ENCODE assay signal across 39 mouse cellular contexts in the genomic region with DNA sequence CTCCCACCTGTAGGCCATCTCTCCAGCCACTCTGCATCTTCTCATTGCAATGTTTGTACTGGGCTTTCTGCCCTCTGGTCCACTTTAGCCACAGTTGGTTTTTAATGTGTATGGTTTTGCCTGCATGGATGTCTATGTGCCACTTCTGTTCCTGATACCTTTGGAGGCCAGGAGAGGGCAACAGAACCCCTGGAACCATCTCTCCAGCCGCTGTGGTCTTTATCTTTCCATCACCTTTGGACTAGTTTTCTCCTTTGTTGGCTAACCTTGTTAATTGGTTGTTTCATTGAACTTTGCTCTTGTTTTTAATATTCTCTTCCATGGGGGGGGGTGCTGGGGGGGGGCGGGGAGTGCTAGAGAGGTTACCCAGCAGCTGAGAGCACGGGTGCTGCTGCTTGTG. TPM values are rescaled to one million over a fixed set of nuclear protein-coding genes. Genes with fewer than 3 reads are reported as not detected.
DNase-seq lines count a peak whose midpoint lies in the region; ATAC-seq and TF ChIP-seq lines count a peak whose summit lies in the region.
"Had no signal": no experiment of that assay in that cellular context is flagged by ENCODE, and none has a peak within 500 bp of the region (broad histone marks: within the 10 kb centered on the region; RNA-seq: fewer than 3 reads in every experiment).

No protein-coding gene starts in this region.

- peak; percentile 27 for TF ChIP-seq CTCF in layer of hippocampus, adult 2 months (conservative IDR thresholded peaks at IDR 0.05)

- DNase-seq in kidney, adult 8-10 months = peak; percentile 12 to 25
- no peak for DNase-seq in kidney, postnatal 10 days
- no peak for DNase-seq in layer of hippocampus, adult 2 months (ENCODE audit: low spot score in 2 of 2)
- DNase-seq in layer of hippocampus, adult 11-12 months (ENCODE audit: low spot score) = no peak
- peak; percentile 69 for DNase-seq in midbrain, embryonic 11.5 days (ENCODE audit: low spot score, missing footprints)
- no peak for DNase-seq in right cerebral cortex, postnatal 4 days
- DNase-seq: adrenal gland, adult 2 months; adrenal gland, postnatal 36 days; cerebellum, adult 2 months; cerebellum, postnatal 14 days; gastrocnemius, postnatal 14 days; heart, postnatal 14 days; midbrain, embryonic 14.5 days; retina, postnatal 1 day; right cerebral cortex, postnatal 14 days; thymus, postnatal 14 days had no signal

- no peak for ATAC-seq in midbrain, embryonic 11.5 days (ENCODE audit: low FRiP score)
- ATAC-seq in midbrain, embryonic 16.5 days = no peak
- ATAC-seq: activated CD4-positive, CD25-positive, alpha-beta regulatory T cell, adult 4 months; forebrain, embryonic 13.5 days; inflammation-experienced regulatory T-cells, adult 6 months had no signal

- H3K36me3 ChIP-seq in midbrain, embryonic 11.5 days (ENCODE audit: control insufficient read depth, insufficient read depth, low read length) = no peaks in the 10 kb centered on the region
- H3K36me3 ChIP-seq in midbrain, embryonic 16.5 days (ENCODE audit: control insufficient read depth, insufficient read depth, low read length) = no peaks in the 10 kb centered on the region
- H3K36me3 ChIP-seq: embryonic facial prominence, embryonic 10.5 days; embryonic facial prominence, embryonic 15.5 days; hindbrain, embryonic 10.5 days; hindbrain, embryonic 15.5 days; limb, embryonic 13.5 days; lung, embryonic 15.5 days; neural tube, embryonic 15.5 days; stomach, embryonic 15.5 days had no signal

- no peaks in the 10 kb centered on the region for H3K4me1 ChIP-seq in midbrain, embryonic 11.5 days (ENCODE audit: control insufficient read depth, insufficient read depth, low read length)
- no peaks in the 10 kb centered on the region for H3K4me1 ChIP-seq in midbrain, embryonic 16.5 days (ENCODE audit: control insufficient read depth, insufficient read depth, low read length)
- H3K4me1 ChIP-seq: hindbrain, embryonic 15.5 days; neural tube, embryonic 15.5 days; stomach, embryonic 15.5 days had no signal

- 68% methylated on average over 3 of the region's 3 CpGs for WGBS in midbrain, embryonic 11.5 days
- 75% methylated on average over 3 of the region's 3 CpGs for WGBS in midbrain, embryonic 16.5 days

- no peaks in the 10 kb centered on the region for H3K27me3 ChIP-seq in midbrain, embryonic 11.5 days (ENCODE audit: control insufficient read depth, insufficient read depth, low read length)
- no peaks in the 10 kb centered on the region for H3K27me3 ChIP-seq in midbrain, embryonic 16.5 days (ENCODE audit: control insufficient read depth, insufficient read depth, low read depth, low read length)

- no peak overlapping the region for H3K4me3 ChIP-seq in layer of hippocampus, adult 2 months
- H3K4me3 ChIP-seq in midbrain, embryonic 11.5 days (ENCODE audit: low read depth, low read length) = no peak overlapping the region
- no peak overlapping the region for H3K4me3 ChIP-seq in midbrain, embryonic 16.5 days (ENCODE audit: low read depth, low read length)
- H3K4me3 ChIP-seq: embryonic facial prominence, embryonic 10.5 days; embryonic facial prominence, embryonic 15.5 days; forebrain, embryonic 13.5 days; hindbrain, embryonic 10.5 days; hindbrain, embryonic 15.5 days; limb, embryonic 13.5 days; lung, embryonic 15.5 days; neural tube, embryonic 15.5 days; stomach, embryonic 15.5 days had no signal

- H3K9ac ChIP-seq in midbrain, embryonic 11.5 days (ENCODE audit: low read length) = no peak overlapping the region
- no peak overlapping the region for H3K9ac ChIP-seq in midbrain, embryonic 16.5 days (ENCODE audit: low read depth, low read length)
- H3K9ac ChIP-seq: embryonic facial prominence, embryonic 15.5 days; forebrain, embryonic 13.5 days; hindbrain, embryonic 15.5 days; limb, embryonic 13.5 days; liver, embryonic 14.5 days; lung, embryonic 15.5 days; neural tube, embryonic 15.5 days; stomach, embryonic 15.5 days had no signal

- no peak overlapping the region for H3K4me2 ChIP-seq in midbrain, embryonic 11.5 days
- H3K4me2 ChIP-seq in midbrain, embryonic 16.5 days (ENCODE audit: low read length) = no peak overlapping the region
- H3K4me2 ChIP-seq: embryonic facial prominence, embryonic 15.5 days; forebrain, embryonic 13.5 days; hindbrain, embryonic 15.5 days; limb, embryonic 13.5 days; lung, embryonic 15.5 days; neural tube, embryonic 15.5 days; stomach, embryonic 15.5 days had no signal

- H3K27ac ChIP-seq in layer of hippocampus, adult 2 months = no peak overlapping the region
- H3K27ac ChIP-seq in midbrain, embryonic 11.5 days (ENCODE audit: low read depth, low read length) = no peak overlapping the region
- H3K27ac ChIP-seq in midbrain, embryonic 16.5 days (ENCODE audit: low read length) = no peak overlapping the region
- H3K27ac ChIP-seq: embryonic facial prominence, embryonic 10.5 days; embryonic facial prominence, embryonic 15.5 days; forebrain, embryonic 13.5 days; hindbrain, embryonic 10.5 days; hindbrain, embryonic 15.5 days; limb, embryonic 13.5 days; liver, embryonic 14.5 days; lung, embryonic 15.5 days; macrophage; neural tube, embryonic 15.5 days; stomach, embryonic 15.5 days had no signal

- no peaks in the 10 kb centered on the region for H3K9me3 ChIP-seq in midbrain, embryonic 11.5 days (ENCODE audit: control insufficient read depth, low read length)
- H3K9me3 ChIP-seq in midbrain, embryonic 16.5 days (replicated peaks; ENCODE audit: control insufficient read depth, low read length, poor library complexity, severe bottlenecking) = no peaks in the 10 kb centered on the region
- H3K9me3 ChIP-seq: embryonic facial prominence, embryonic 10.5 days; embryonic facial prominence, embryonic 15.5 days; forebrain, embryonic 13.5 days; hindbrain, embryonic 10.5 days; hindbrain, embryonic 15.5 days; limb, embryonic 13.5 days; lung, embryonic 15.5 days; neural tube, embryonic 15.5 days; stomach, embryonic 15.5 days had no signal

RNA-seq across cellular contexts. Expression of gene Slc6a21, which starts 13.0 kb away (rescaled TPM):
- not detected for total RNA-seq in layer of hippocampus, adult 2 months (2021)
- polyA plus RNA-seq in midbrain, embryonic 11.5 days (2014; fragmentation: Nextera tagmentation; extraction: Ambion mirVana) = not detected in 2 replicates
- polyA plus RNA-seq in midbrain, embryonic 16.5 days (2015; fragmentation: Nextera tagmentation; extraction: Ambion mirVana) = not detected in 2 replicates
- total RNA-seq: adrenal gland, adult 2 months; CH12.LX; gastrocnemius, postnatal 14 days; granulocyte monocyte progenitor cell, adult 5-6 weeks; heart, postnatal 14 days; layer of hippocampus, adult 8-10 months; layer of hippocampus, postnatal 25 days; left cerebral cortex, postnatal 36 days; megakaryocyte-erythroid progenitor cell, adult 5-6 weeks had no signal
- polyA plus RNA-seq: activated CD4-positive, CD25-positive, alpha-beta regulatory T cell, adult 4 months; adrenal gland, adult 2 months; C2C12; cerebellum, adult 2 months; embryonic facial prominence, embryonic 10.5 days; embryonic facial prominence, embryonic 15.5 days; forebrain, embryonic 13.5 days; heart, embryonic 14.5 days; hindbrain, embryonic 10.5 days; hindbrain, embryonic 15.5 days; limb, embryonic 13.5 days; liver, embryonic 14.5 days; macrophage; midbrain, embryonic 14.5 days; neural tube, embryonic 15.5 days; stomach, embryonic 15.5 days; urinary bladder, adult 2 months had no signal

RNA-seq across cellular contexts. Expression of gene Slc6a16, which starts 23.5 kb away (rescaled TPM):
- 1 to 10 TPM; 1.7 to 2.8 TPM for total RNA-seq in layer of hippocampus, adult 2 months (2021)
- not detected in 2 replicates for polyA plus RNA-seq in midbrain, embryonic 11.5 days (2014; fragmentation: Nextera tagmentation; extraction: Ambion mirVana)
- 0.93 and 1.2 TPM in 2 replicates for polyA plus RNA-seq in midbrain, embryonic 16.5 days (2015; fragmentation: Nextera tagmentation; extraction: Ambion mirVana)
- total RNA-seq: adrenal gland, adult 2 months; adrenal gland, postnatal 36 days; gastrocnemius, postnatal 14 days; granulocyte monocyte progenitor cell, adult 5-6 weeks; heart, postnatal 14 days; megakaryocyte-erythroid progenitor cell, adult 5-6 weeks had no signal
- polyA plus RNA-seq: activated CD4-positive, CD25-positive, alpha-beta regulatory T cell, adult 4 months; adrenal gland, adult 2 months; C2C12; hindbrain, embryonic 10.5 days; inflammation-experienced regulatory T-cells, adult 6 months; macrophage; stomach, embryonic 15.5 days; urinary bladder, adult 2 months had no signal

RNA-seq across cellular contexts. Expression of gene Cd37, which starts 25.4 kb away (rescaled TPM):
- total RNA-seq in layer of hippocampus, adult 2 months (2021) = 1 to 10 TPM; 3.7 to 5.5 TPM
- 0.81 and 0.97 TPM in 2 replicates for polyA plus RNA-seq in midbrain, embryonic 11.5 days (2014; fragmentation: Nextera tagmentation; extraction: Ambion mirVana)
- polyA plus RNA-seq in midbrain, embryonic 16.5 days (2015; fragmentation: Nextera tagmentation; extraction: Ambion mirVana) = 1.3 and 1.4 TPM in 2 replicates

RNA-seq across cellular contexts. Expression of gene Tead2, which starts 48.8 kb away (rescaled TPM):
- total RNA-seq in layer of hippocampus, adult 2 months (2021) = 1 to 10 TPM; 4.3 to 5.7 TPM
- 241 and 253 TPM in 2 replicates for polyA plus RNA-seq in midbrain, embryonic 11.5 days (2014; fragmentation: Nextera tagmentation; extraction: Ambion mirVana)
- polyA plus RNA-seq in midbrain, embryonic 16.5 days (2015; fragmentation: Nextera tagmentation; extraction: Ambion mirVana) = 30.5 and 39.5 TPM in 2 replicates
- total RNA-seq: granulocyte monocyte progenitor cell, adult 5-6 weeks; megakaryocyte-erythroid progenitor cell, adult 5-6 weeks had no signal
- polyA plus RNA-seq: macrophage had no signal

RNA-seq across cellular contexts. Expression of gene Dkkl1, which starts 52.4 kb away (rescaled TPM):
- total RNA-seq in layer of hippocampus, adult 2 months (2021) = 1 to 10 TPM; 1.6 TPM
- polyA plus RNA-seq in midbrain, embryonic 11.5 days (2014; fragmentation: Nextera tagmentation; extraction: Ambion mirVana) = 0.81 and 1.2 TPM in 2 replicates
- polyA plus RNA-seq in midbrain, embryonic 16.5 days (2015; fragmentation: Nextera tagmentation; extraction: Ambion mirVana) = 6.2 and 10.5 TPM in 2 replicates
- total RNA-seq: adrenal gland, adult 2 months; adrenal gland, postnatal 36 days; gastrocnemius, postnatal 14 days; heart, postnatal 14 days had no signal
- polyA plus RNA-seq: adrenal gland, adult 2 months; macrophage had no signal

Comparison
In these comparisons a context has a peak if more than half of its experiments do, and no peak if none do; other contexts are left out.
1. DNase-seq: peak in kidney, adult 8-10 months (2 of 2) and midbrain, embryonic 11.5 days (single experiment); none in kidney, postnatal 10 days (single experiment), layer of hippocampus, adult 2 months (0 of 2), layer of hippocampus, adult 11-12 months (single experiment) and right cerebral cortex, postnatal 4 days (single experiment).